Mouse (Mus musculus): ENCODE data around the gene Sike1.
A peak's percentile ranks its signal among the peaks of the same experiment; 100 is the strongest.

The Sike1 gene

GRCm38 (mm10) chr3:103026174-103026573, 30.7 kb downstream of the Sike1 start:
- DNase-seq (ENCODE audit: low spot score), result no peak

GRCm38 (mm10) chr3:103040285-103040684, 44.8 kb downstream of the Sike1 start:
- no peak for DNase-seq (ENCODE audit: low spot score)

DNA sequence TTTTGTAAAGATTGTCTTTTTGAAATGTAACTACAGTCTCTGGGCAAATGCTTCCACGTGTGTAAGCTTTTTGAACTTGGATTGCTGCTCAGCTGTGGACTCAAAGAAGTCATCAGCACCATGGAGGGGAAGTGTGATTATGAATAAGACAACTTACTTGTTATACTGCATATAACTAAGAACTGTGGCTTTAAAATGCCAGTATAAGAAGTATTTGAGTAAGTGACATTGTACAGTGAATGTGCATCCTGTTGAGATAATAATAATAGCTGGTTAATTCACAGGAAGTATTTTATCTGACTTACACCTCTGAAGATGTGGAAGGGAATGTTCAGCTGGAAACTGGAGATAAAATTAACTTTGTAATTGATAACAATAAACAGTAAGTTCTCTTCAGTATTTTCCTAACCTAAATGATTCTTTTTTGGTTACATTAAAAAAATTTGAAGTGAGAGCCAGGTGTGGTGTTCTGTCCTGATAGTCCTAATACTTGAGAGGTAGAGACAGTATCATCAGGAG, 45.4 kb downstream of the Sike1 start:
- no peak for DNase-seq (ENCODE audit: low spot score)

GRCm38 (mm10) chr3:103056016-103056595, 60.6 kb downstream of the Sike1 start:
- no peak for DNase-seq (ENCODE audit: low spot score)

DNA sequence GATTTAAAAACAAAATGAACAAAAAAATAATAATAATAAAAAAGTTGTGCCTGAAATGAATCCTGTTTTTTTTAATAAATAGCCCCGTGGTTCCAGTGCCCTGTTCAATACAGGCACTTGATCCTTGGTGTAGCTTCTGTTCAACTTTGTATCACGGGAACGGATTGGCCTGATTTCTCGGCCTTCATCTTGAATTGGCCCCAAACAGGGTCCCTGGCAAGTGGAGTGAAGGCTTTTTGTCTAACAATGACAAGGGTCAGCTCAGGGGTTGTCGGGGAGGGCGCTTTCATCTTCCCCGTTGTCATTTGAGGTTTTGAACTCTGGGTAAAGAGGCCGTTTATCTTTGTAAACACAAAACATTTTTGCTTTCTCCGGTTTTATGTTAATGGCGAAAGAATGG, 62.2 kb downstream of the Sike1 start:
- DNase-seq (ENCODE audit: low spot score), result peak; percentile 9

Measured in layer of hippocampus, adult 11-12 months (tissue).